Mouse (Mus musculus): ENCODE data around the gene Fads3.

Fads3 gene

GRCm38 (mm10) chr19:10108666-10109065, 67.3 kb downstream of the Fads3 start:
- DNase-seq (ENCODE audit: low read depth, low spot score) = no peak

All from brain, embryonic 18.5 days (tissue).